8 mouse cellular contexts compared by ENCODE assay signal in genomic region chr2:25429435-25430180, GRCm38 (mm10). TPM values are rescaled to one million over a fixed set of nuclear protein-coding genes. Genes with fewer than 3 reads are reported as not detected.
A peak's percentile ranks its signal among the peaks of the same experiment; 100 is the strongest.
DNase-seq lines count a peak whose midpoint lies in the region; ATAC-seq and TF ChIP-seq lines count a peak whose summit lies in the region.

No protein-coding gene starts in this region.

- no peak for ATAC-seq in hindbrain, embryonic 11.5 days (ENCODE audit: low FRiP score)
- no peak for ATAC-seq in limb, embryonic 14.5 days (ENCODE audit: low FRiP score, low read depth)
- no peak for ATAC-seq in stomach, embryonic 16.5 days (ENCODE audit: insufficient read depth, low FRiP score)

- H3K27me3 ChIP-seq in hindbrain, embryonic 11.5 days (ENCODE audit: control insufficient read depth, insufficient read depth, low read length): peaks cover 13% of the 10 kb centered on the region
- no peaks in the 10 kb centered on the region; the same call in 1 of the 2 replicates for H3K27me3 ChIP-seq in limb, embryonic 14.5 days (ENCODE audit: control insufficient read depth, insufficient read depth, low read length)
- H3K27me3 ChIP-seq in stomach, embryonic 16.5 days (ENCODE audit: control insufficient read depth, insufficient read depth, low read length): peaks cover 17% of the 10 kb centered on the region

- peak; percentile 89 for DNase-seq in heart, adult 11 months
- DNase-seq in heart, adult 9 months (ENCODE audit: low spot score in 2 of 2): no peak
- peak; percentile 77 for DNase-seq in cerebellum, adult 8-10 months
- no peak for DNase-seq in hindbrain, embryonic 11.5 days (ENCODE audit: low spot score)
- DNase-seq in limb, embryonic 14.5 days (ENCODE audit: low spot score): no peak
- DNase-seq in embryo, embryonic 9.5 days (ENCODE audit: extremely low spot score): no peak
- DNase-seq in embryo, embryonic 11 days: no peak

- TF ChIP-seq POLR2A in limb, embryonic 14.5 days (IDR thresholded peaks at IDR 0.05; ENCODE audit: borderline replicate concordance, extremely low read depth, insufficient read depth, insufficient read length): no peak

- H3K36me3 ChIP-seq in hindbrain, embryonic 11.5 days (ENCODE audit: control insufficient read depth, insufficient read depth, low read length): no peaks in the 10 kb centered on the region
- H3K36me3 ChIP-seq in limb, embryonic 14.5 days (ENCODE audit: control insufficient read depth, insufficient read depth, low read length): no peaks in the 10 kb centered on the region
- H3K36me3 ChIP-seq in stomach, embryonic 16.5 days (ENCODE audit: control insufficient read depth, insufficient read depth, low read length): no peaks in the 10 kb centered on the region

- no peak overlapping the region for H3K27ac ChIP-seq in hindbrain, embryonic 11.5 days (ENCODE audit: low read depth, low read length)
- H3K27ac ChIP-seq in limb, embryonic 14.5 days (replicated peaks; ENCODE audit: low read depth, low read length): no peak overlapping the region
- no peak overlapping the region for H3K27ac ChIP-seq in stomach, embryonic 16.5 days (ENCODE audit: low read length)

- H3K9me3 ChIP-seq in hindbrain, embryonic 11.5 days (ENCODE audit: control insufficient read depth, low read length): no peaks in the 10 kb centered on the region
- no peaks in the 10 kb centered on the region for H3K9me3 ChIP-seq in limb, embryonic 14.5 days (ENCODE audit: control insufficient read depth, low read length)
- no peaks in the 10 kb centered on the region for H3K9me3 ChIP-seq in stomach, embryonic 16.5 days (replicated peaks; ENCODE audit: control insufficient read depth, low read length)

- peaks cover 3% of the 10 kb centered on the region; the same call in 1 of the 2 replicates for H3K4me1 ChIP-seq in hindbrain, embryonic 11.5 days (replicated peaks; ENCODE audit: control insufficient read depth, insufficient read depth, low read length)
- peaks cover 3% of the 10 kb centered on the region; the same call in 1 of the 2 replicates for H3K4me1 ChIP-seq in limb, embryonic 14.5 days (ENCODE audit: control insufficient read depth, insufficient read depth, low read length)
- H3K4me1 ChIP-seq in stomach, embryonic 16.5 days (ENCODE audit: control insufficient read depth, insufficient read depth, low read length): no peaks in the 10 kb centered on the region

- 85% methylated on average over 5 of the region's 5 CpGs for WGBS in hindbrain, embryonic 11.5 days
- WGBS in limb, embryonic 14.5 days: 75% methylated on average over 5 of the region's 5 CpGs
- WGBS in stomach, embryonic 16.5 days: 77% methylated on average over 5 of the region's 5 CpGs

- peak overlapping the region; percentile 87; the same call in 1 of the 2 replicates for H3K9ac ChIP-seq in hindbrain, embryonic 11.5 days (ENCODE audit: low read depth, low read length)
- no peak overlapping the region for H3K9ac ChIP-seq in limb, embryonic 14.5 days (ENCODE audit: low read depth, low read length, severe bottlenecking)
- H3K9ac ChIP-seq in stomach, embryonic 16.5 days (ENCODE audit: low read length): peak overlapping the region; percentile 81; the same call in 1 of the 2 replicates

- peak overlapping the region; percentile 72 for H3K4me2 ChIP-seq in hindbrain, embryonic 11.5 days (replicated peaks; ENCODE audit: low read depth, low read length)
- peak overlapping the region; percentile 89 for H3K4me2 ChIP-seq in limb, embryonic 14.5 days (replicated peaks; ENCODE audit: low read depth, low read length, severe bottlenecking)
- peak overlapping the region; percentile 92 for H3K4me2 ChIP-seq in stomach, embryonic 16.5 days (ENCODE audit: low read depth, low read length)

- peak overlapping the region; percentile 75; the same call in 1 of the 2 replicates for H3K4me3 ChIP-seq in hindbrain, embryonic 11.5 days (ENCODE audit: low read depth, low read length)
- peak overlapping the region; percentile 69; the same call in 1 of the 2 replicates for H3K4me3 ChIP-seq in limb, embryonic 14.5 days (replicated peaks; ENCODE audit: low read length)
- H3K4me3 ChIP-seq in stomach, embryonic 16.5 days (replicated peaks; ENCODE audit: low read length): peak overlapping the region; percentile 74; the same call in 1 of the 2 replicates

RNA-seq across cellular contexts. Expression of gene Abca2, which starts 1.1 kb away (rescaled TPM):
- 3.5 and 3.7 TPM in 2 replicates for polyA plus RNA-seq in hindbrain, embryonic 11.5 days (2014; fragmentation: Nextera tagmentation; extraction: Ambion mirVana)
- 15.3 and 17.4 TPM in 2 replicates for polyA plus RNA-seq in limb, embryonic 14.5 days (2012; rRNA removed)
- polyA plus RNA-seq in limb, embryonic 14.5 days (2014; fragmentation: Nextera tagmentation; extraction: Ambion mirVana): 5.9 and 7.4 TPM in 2 replicates
- 4.0 and 4.6 TPM in 2 replicates for polyA plus RNA-seq in stomach, embryonic 16.5 days (2015; fragmentation: Nextera tagmentation; extraction: Ambion mirVana)

RNA-seq across cellular contexts. Expression of gene Fut7, which starts 6.5 kb away (rescaled TPM):
- polyA plus RNA-seq in hindbrain, embryonic 11.5 days (2014; fragmentation: Nextera tagmentation; extraction: Ambion mirVana): 0.11 TPM in 1 of 2 replicates, not detected in the other
- 0.05 and 0.11 TPM in 2 replicates for polyA plus RNA-seq in limb, embryonic 14.5 days (2012; rRNA removed)
- polyA plus RNA-seq in limb, embryonic 14.5 days (2014; fragmentation: Nextera tagmentation; extraction: Ambion mirVana): not detected in 2 replicates
- polyA plus RNA-seq in stomach, embryonic 16.5 days (2015; fragmentation: Nextera tagmentation; extraction: Ambion mirVana): 0.19 TPM in 1 of 2 replicates, not detected in the other

RNA-seq across cellular contexts. Expression of gene Clic3, which starts 27.0 kb away (rescaled TPM):
- polyA plus RNA-seq in hindbrain, embryonic 11.5 days (2014; fragmentation: Nextera tagmentation; extraction: Ambion mirVana): 0.57 TPM in 1 of 2 replicates, not detected in the other
- polyA plus RNA-seq in limb, embryonic 14.5 days (2012; rRNA removed): 7.7 and 10.9 TPM in 2 replicates
- polyA plus RNA-seq in limb, embryonic 14.5 days (2014; fragmentation: Nextera tagmentation; extraction: Ambion mirVana): 13.4 and 22.5 TPM in 2 replicates
- 60.5 and 113 TPM in 2 replicates for polyA plus RNA-seq in stomach, embryonic 16.5 days (2015; fragmentation: Nextera tagmentation; extraction: Ambion mirVana)

RNA-seq across cellular contexts. Expression of gene Npdc1, which starts 30.5 kb away (rescaled TPM):
- polyA plus RNA-seq in hindbrain, embryonic 11.5 days (2014; fragmentation: Nextera tagmentation; extraction: Ambion mirVana): 123 and 151 TPM in 2 replicates
- 76.2 TPM in 2 replicates for polyA plus RNA-seq in limb, embryonic 14.5 days (2012; rRNA removed)
- polyA plus RNA-seq in limb, embryonic 14.5 days (2014; fragmentation: Nextera tagmentation; extraction: Ambion mirVana): 38.9 and 42.9 TPM in 2 replicates
- polyA plus RNA-seq in stomach, embryonic 16.5 days (2015; fragmentation: Nextera tagmentation; extraction: Ambion mirVana): 54.9 and 66.1 TPM in 2 replicates

RNA-seq across cellular contexts. Expression of gene Paxx, which starts 31.3 kb away (rescaled TPM):
- 27.6 and 28.0 TPM in 2 replicates for polyA plus RNA-seq in hindbrain, embryonic 11.5 days (2014; fragmentation: Nextera tagmentation; extraction: Ambion mirVana)
- 65.6 and 71.0 TPM in 2 replicates for polyA plus RNA-seq in limb, embryonic 14.5 days (2012; rRNA removed)
- 34.0 and 44.9 TPM in 2 replicates for polyA plus RNA-seq in limb, embryonic 14.5 days (2014; fragmentation: Nextera tagmentation; extraction: Ambion mirVana)
- polyA plus RNA-seq in stomach, embryonic 16.5 days (2015; fragmentation: Nextera tagmentation; extraction: Ambion mirVana): 44.1 and 49.4 TPM in 2 replicates

Comparison
In these comparisons a context has a peak if more than half of its experiments do, and no peak if none do; other contexts are left out.
1. DNase-seq: peak in heart, adult 11 months (single experiment) and cerebellum, adult 8-10 months (single experiment); none in heart, adult 9 months (0 of 2), hindbrain, embryonic 11.5 days (single experiment), limb, embryonic 14.5 days (single experiment), embryo, embryonic 9.5 days (single experiment) and embryo, embryonic 11 days (single experiment).
2. Peak in every context shown above with its lines, with median percentiles within 50 percentile points of each other: H3K4me2 ChIP-seq and H3K4me3 ChIP-seq.